Mouse (Mus musculus) B cell, adult 2 months (primary cell): Measurements from ENCODE around the gene Gm17334.

Source experiments
- DNase-seq, 2 experiments: peaks; one replicate each; pipeline ENCODE4 v3.0.0; 2022

Gene Gm17334

GRCm38 (mm10) chr11:53773087-53773486 is at the start of gene Gm17334:
Gm17334 (minus strand) TSS chr11:53773187.
- DNase-seq: no peak

GRCm38 (mm10) chr11:53821945-53822338 is 49.0 kb upstream of the Gm17334 start:
- DNase-seq: no peak

DNA sequence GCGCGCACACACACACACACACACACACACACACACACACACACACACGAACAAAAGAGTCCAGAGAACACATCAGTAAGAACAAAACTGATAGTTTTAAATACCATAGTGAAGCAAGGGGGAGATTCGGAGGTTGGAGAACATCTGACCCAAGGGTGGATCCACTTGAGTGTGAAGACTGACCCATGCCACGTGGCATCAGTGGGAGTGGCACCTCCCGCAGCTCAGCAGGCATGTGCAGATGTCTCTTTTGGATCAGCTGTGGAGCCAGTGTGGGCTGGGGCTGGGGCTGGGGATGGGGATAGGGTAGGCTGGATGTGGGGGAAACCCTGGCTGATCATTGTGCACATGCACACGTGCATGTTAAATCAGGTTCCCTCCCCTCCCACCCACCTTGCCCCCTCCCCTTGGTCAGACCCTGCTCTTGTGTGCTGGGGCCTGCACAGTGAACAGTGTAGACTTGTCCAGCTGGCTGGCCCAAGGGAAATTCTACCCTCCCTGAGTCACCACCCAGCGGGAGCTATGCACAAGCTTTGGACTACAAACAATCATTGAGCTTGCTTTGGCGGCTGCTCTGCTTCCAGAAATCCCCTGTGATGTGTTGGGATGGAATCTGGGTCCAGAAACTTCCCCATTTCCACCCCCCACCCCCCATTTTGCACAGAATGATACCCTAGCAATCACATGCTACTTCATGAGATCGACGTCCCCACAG is 48.4 kb upstream of the Gm17334 start:
- no peak for DNase-seq

DNA sequence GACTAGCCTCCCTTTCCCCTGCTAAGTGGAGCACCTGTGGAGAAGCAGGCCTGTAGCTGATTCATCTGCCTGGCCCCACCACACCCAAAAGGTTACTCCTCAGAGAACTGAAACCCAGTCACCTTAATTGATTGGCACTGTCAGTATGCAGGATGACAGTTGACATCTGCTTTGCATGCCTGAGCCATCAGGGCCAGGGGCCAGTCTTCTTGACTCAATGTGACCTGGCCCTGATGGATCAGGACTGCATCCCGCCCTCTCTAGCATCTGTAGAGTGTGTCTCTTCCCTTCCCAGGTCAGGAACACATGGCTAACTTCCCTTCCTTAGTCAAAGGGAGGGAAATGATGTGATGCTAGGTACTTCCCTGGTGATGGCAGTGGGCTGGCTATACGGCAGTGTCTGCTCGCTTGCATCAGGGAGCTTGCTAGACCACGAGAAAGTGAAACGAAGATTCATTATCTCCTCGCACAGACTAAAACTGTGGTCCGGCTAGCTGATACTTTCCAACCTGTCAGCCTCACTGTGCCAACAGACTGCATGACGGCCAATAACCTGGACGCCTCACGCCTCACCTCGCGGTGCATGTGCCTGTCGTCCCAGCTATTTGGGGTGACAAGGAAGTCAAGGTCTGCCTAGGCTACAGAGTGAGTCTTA is 47.7 kb upstream of the Gm17334 start:
- DNase-seq: peak in 1 of 2 experiments; percentile 19

- DNase-seq: no peak
These were observed 46.5 kb upstream of the Gm17334 start for GRCm38 (mm10) chr11:53819511-53819910.

DNA sequence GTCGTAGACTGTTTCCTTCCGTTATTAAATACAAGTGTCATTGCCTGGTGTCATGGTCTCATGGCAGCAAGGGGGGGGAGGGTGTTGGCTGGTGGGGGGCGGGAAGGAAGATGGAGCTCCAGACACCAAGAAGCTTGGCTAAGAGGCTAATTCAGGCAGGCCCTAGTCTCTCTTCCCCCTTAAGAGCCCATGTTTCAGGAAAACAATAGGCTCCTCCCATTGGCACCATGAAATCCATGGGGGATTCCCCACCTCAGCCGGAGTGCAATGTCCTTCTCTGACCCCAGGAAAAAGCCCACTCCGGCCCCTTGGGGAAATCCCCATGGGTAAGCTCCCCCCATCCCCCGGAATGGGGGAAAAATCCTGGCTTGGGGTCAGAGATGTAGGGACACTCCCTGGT is 45.8 kb upstream of the Gm17334 start:
- DNase-seq: no peak

GRCm38 (mm10) chr11:53816841-53817375 is 43.9 kb upstream of the Gm17334 start:
- DNase-seq: no peak

GRCm38 (mm10) chr11:53814810-53815209 is 41.8 kb upstream of the Gm17334 start:
- no peak for DNase-seq

DNA sequence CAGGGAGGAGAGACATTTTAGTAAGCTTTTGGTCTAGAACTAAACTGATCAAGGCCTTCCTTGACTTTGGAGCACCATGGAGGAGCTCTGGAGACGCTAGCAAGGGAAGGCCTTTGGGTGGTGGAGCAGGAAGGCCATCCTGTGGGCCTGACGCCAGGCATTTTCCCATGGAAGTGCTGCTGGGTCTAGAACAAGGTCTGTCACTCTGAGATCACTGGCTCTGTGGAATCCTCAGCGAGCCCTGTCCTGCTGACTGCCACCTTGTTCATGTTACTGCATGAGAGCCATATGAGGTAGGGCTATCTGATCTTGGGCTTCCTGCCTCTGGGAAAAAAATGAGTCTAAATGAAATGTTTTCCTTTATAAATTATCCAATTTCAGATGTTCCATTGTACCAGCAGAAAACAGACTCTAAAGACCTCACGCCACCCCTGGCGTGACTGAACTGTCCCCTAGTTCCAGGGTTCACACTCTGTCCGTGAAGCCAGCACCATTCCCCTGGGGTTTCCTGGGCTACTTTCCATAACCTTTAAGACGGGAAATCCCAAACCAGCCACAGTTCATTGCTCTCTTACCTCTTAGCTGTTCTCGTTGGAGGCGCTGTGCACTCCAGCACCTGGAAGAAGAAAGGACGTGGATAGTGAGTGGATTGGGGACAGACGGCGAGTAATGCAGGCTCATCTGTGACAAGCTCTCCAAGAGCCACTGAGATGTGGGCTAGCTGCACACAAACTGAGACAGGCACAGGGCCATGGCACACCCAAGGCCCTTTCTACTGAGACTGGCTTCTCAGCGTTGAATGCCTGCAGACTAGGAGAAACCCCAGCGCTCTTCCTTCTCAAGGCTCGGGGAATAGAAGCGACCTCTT is 40.2 kb upstream of the Gm17334 start:
- DNase-seq: no peak

DNA sequence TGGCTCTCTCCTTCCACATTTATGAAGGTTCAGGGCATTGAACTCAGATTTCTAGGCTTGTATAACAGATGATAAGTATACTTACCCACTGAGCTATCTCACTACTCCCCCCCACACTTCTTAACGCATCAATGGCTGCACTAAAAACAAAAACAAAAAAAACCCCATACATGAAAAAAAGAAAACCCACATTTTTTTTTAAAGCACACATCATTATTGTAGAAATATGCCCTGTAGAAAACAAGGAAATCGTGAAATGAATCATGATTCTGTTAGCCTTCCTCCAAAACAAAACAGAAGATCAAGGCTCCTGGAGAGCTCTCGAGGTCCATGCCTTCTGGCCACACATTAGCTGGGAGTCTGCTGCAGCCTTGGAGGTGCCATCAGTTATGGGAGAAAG is 38.3 kb upstream of the Gm17334 start:
- DNase-seq: no peak

DNA sequence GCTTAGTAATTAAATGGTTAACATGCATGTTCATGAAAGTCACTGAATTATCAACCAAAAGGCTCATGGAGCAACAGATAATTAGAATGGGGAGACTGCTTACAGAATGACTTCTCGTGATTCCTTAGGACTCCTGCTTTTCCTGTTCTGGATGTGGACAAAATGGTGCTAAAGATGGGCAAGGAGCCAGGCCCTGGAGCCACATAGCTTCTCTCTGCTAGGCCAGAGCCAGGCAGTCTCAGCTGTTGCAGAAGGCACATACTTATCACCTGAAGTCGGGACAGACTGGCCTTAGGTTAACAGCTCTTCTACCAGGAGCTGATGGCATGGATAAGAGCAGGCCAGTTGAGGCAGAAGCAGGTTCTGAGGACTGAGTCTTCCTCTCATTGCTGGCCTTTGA is 37.8 kb upstream of the Gm17334 start:
- DNase-seq: no peak

GRCm38 (mm10) chr11:53810156-53810555 is 37.2 kb upstream of the Gm17334 start:
- DNase-seq: peak in 1 of 2 experiments; percentile 39

DNA sequence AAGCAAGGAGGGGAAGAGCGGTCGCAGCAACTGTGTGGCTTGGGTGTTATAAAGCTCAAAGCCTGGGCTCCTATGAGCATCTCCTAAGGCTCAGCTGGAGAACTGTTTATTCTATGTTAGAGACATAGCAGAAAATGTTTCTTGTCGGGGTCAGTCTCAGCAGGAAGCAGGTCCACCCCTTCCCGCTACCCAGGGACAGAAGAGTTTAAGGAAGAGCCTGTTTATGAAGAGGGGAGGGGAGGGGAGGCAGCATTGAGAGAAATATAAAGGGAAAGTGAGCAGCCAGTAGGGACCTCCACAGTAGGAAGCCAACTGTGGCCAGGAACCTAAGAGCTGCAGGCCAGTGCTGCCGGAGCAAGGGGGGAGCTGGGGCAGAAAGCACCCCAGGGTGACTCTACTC is 36.4 kb upstream of the Gm17334 start:
- no peak for DNase-seq

DNA sequence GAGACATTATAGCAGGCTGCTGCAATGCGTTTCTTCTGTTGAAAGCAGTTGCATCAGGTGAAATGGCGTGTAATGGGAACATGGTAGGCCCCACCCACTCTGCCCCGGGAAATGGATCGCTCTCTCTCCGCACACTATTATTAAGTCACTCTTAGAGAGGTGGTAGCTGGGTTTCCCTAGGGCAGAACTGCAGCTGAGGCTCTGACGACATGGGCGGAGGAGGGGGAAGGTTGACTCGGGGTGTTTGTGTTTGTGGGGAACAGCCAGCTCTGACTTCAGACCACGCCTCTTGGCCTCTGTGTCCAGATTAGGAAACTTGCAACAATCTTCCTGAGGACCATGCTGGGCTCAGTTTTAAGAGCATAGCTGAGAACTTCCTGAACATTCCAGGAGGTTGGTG is 32.8 kb upstream of the Gm17334 start:
- no peak for DNase-seq

GRCm38 (mm10) chr11:53804569-53805344 is 31.8 kb upstream of the Gm17334 start:
- DNase-seq: no peak

DNA sequence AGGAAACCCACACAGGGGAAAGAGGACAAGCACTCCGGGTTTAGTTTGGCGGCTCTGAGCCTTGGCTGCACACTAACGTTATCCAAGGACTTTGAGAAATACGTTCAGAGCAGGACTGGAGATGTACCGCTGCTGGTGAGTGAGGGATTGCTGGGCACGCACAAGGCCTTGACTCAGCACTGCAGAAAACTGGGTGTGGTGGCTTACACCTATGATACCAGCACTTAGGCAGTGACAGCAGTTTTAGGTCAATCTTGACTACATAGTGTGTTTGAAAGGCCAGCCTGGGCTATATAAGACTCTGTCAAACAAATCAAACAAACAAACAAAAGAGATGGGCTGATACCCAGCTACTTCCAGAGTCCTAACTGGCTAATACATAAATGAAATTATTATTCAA is 30.5 kb upstream of the Gm17334 start:
- DNase-seq: no peak

DNA sequence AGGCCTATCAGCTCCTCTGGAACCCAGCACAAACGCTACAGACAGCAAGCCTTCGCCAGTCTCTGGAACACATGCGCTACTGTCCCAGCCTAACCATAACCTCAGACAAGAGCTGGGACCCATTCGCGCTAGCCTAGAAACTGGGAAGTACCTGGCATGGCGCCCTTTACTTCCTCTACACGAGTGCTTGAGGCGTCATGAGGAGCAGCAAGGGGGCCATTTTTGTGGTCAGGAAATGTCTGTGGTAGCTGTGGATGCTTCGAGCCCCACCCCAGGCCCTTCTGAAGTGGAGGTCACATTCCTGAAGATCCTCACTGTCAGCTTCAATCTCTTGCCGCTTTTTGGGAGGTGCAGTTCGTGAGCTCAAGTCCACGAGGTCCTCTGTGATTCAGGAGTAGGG is 30.1 kb upstream of the Gm17334 start:
- DNase-seq: peak in 1 of 2 experiments; percentile 31

DNA sequence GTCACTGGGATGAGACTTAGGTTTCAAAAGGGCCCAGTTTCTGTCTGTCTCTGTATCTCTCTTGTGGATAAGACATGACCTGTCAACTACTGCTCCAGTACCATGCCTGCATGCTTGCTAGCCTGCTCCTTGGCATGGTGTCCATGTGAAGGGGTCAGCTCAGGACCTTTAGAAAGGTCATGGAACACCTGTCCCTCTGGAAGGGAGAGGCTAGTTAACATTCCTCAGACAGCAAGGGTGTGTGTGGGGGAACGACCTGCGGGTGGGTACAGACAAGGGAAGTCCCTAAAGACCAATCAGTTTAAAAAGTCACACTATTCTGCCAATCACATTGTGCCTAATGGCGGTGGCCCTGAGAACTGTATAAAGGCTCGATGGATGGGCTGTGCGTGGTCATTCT is 28.0 kb upstream of the Gm17334 start:
- no peak for DNase-seq

DNA sequence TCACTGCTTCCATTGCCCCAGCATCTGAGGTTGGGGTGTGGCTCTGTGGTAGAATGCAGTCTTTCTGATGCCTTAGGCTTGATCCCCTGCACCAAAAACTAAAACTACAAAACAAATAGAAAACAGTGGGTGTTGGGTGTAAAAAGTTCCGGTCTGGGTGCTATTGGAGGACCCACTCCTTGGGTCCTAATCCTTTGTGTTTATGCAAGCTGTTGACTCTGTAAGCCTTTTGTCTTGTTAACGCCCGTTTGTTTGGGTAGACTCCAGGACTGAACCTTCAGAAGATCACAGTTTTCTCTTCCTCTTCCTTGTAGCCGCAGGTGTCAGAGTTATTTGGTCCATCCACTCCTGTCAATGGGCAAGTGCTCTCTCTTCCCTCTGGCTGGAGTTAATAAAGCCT is 27.0 kb upstream of the Gm17334 start:
- no peak for DNase-seq

DNA sequence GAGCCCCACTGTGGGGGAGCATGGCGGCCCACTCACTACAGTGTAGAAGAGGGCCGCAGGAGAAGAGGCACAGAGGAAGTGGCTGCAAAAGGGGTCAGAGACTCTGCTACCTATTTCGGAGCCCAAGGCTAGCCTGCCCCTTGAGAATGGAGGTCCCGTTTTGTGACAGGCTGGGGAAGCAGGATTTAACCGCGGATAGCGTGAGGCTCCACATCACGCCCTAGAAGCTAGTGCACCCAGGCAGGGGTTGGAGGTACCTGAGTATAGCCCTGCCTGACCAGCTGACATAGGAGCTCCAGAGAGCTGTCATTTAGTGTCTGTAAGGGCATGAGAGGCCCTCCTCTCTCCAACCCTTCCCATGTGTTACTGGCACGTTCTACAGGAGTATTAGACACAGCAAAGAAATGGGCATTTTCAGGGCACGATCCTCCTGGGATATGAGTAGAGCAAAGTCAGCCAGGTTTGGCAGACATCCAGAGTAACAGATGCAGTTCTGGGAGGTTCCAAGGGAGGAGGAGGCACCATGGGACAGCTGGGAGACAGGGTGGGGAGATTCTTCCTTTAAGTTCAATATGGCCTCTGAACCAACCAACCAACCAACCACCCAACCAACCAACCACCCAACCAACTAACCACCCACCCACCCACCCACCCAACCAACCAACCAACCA is 25.2 kb upstream of the Gm17334 start:
- no peak for DNase-seq

DNA sequence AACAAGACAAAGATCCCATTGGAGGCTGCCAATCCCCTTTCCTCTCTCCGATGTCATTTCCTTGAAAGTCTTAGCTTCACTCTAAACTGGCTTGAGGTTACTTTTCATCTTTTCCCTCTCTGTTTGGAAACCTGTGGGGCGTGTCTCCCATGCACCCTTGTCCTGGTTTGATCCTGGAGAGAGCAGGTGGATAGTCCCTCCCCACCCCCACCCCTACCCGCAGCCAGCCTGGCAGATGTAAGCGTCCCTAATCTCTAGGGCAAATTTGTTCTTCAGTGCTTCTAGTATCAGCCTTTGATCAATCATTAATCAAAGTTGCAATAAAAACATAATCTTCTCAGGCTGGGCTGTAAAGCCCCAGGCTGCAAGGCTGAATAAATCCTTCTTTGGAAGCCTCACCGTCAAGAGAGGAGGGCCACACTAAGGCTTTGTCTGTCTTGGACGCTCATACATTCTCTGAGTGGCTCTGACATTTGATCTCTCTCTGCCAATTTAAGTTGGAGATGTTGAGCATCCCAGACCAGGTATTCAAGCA is 24.5 kb upstream of the Gm17334 start:
- DNase-seq: no peak
